Mouse (Mus musculus): Measurements from ENCODE around the gene Lypd6b. TPM values are rescaled to one million over a fixed set of nuclear protein-coding genes. Genes with fewer than 3 reads are reported as not detected.
A peak's percentile ranks its signal among the peaks of the same experiment; 100 is the strongest.

Gene Lypd6b
- polyA plus RNA-seq, 1 experiment from 2014 or later = 0.73 TPM

GRCm38 (mm10) chr2:49942100-49942499 is 154.6 kb downstream of the Lypd6b start:
- ATAC-seq = no peak
- no peaks in the 10 kb centered on the region for H3K9me3 ChIP-seq (ENCODE audit: control insufficient read depth)
- no peak overlapping the region for H3K9ac ChIP-seq (ENCODE audit: low read depth, low read length)
- H3K27me3 ChIP-seq (replicated peaks; ENCODE audit: control insufficient read depth, insufficient read depth, low read length) = no peaks in the 10 kb centered on the region
- H3K36me3 ChIP-seq (ENCODE audit: control insufficient read depth, insufficient read depth) = no peaks in the 10 kb centered on the region
- no peak overlapping the region for H3K4me3 ChIP-seq (ENCODE audit: low read depth, low read length)
- H3K4me2 ChIP-seq (replicated peaks; ENCODE audit: low read depth) = no peak overlapping the region
- 54% methylated on average over 5 of the region's 5 CpGs for WGBS
- TF ChIP-seq CTCF (IDR thresholded peaks at IDR 0.05; ENCODE audit: low read depth) = peak; percentile 20; the same call in 1 of the 2 replicates
- H3K27ac ChIP-seq (ENCODE audit: low read depth, low read length) = no peak overlapping the region
- no peaks in the 10 kb centered on the region for H3K4me1 ChIP-seq (replicated peaks; ENCODE audit: control insufficient read depth, insufficient read depth, low read length)

- WGBS = 80% methylated on average over 4 of the region's 4 CpGs
- Histone ChIP-seq H3K27me3 (replicated peaks; ENCODE audit: control insufficient read depth, insufficient read depth, low read length) (no peaks in the 10 kb centered on the region), H3K4me1 (replicated peaks; ENCODE audit: control insufficient read depth, insufficient read depth, low read length) (no peaks in the 10 kb centered on the region), H3K36me3 (ENCODE audit: control insufficient read depth, insufficient read depth) (no peaks in the 10 kb centered on the region), H3K4me2 (replicated peaks; ENCODE audit: low read depth) (no peak overlapping the region), H3K4me3 (ENCODE audit: low read depth, low read length) (no peak overlapping the region), H3K27ac (ENCODE audit: low read depth, low read length) (no peak overlapping the region), H3K9me3 (ENCODE audit: control insufficient read depth) (no peaks in the 10 kb centered on the region), H3K9ac (ENCODE audit: low read depth, low read length) (no peak overlapping the region)
- no peak for ATAC-seq
- TF ChIP-seq CTCF (IDR thresholded peaks at IDR 0.05; ENCODE audit: low read depth) = no peak
Observed at GRCm38 (mm10) chr2:49951681-49952080, 164.2 kb downstream of the Lypd6b start.

GRCm38 (mm10) chr2:49952632-49953293 is 165.3 kb downstream of the Lypd6b start:
- no peaks in the 10 kb centered on the region for H3K9me3 ChIP-seq (ENCODE audit: control insufficient read depth)
- H3K4me1 ChIP-seq (replicated peaks; ENCODE audit: control insufficient read depth, insufficient read depth, low read length) = no peaks in the 10 kb centered on the region
- WGBS = 45% methylated on average over 6 of the region's 6 CpGs
- ATAC-seq = no peak
- H3K4me3 ChIP-seq (ENCODE audit: low read depth, low read length) = no peak overlapping the region
- no peak overlapping the region for H3K9ac ChIP-seq (ENCODE audit: low read depth, low read length)
- H3K36me3 ChIP-seq (ENCODE audit: control insufficient read depth, insufficient read depth) = no peaks in the 10 kb centered on the region
- H3K27ac ChIP-seq (ENCODE audit: low read depth, low read length) = no peak overlapping the region
- no peak for TF ChIP-seq CTCF (IDR thresholded peaks at IDR 0.05; ENCODE audit: low read depth)
- no peaks in the 10 kb centered on the region for H3K27me3 ChIP-seq (replicated peaks; ENCODE audit: control insufficient read depth, insufficient read depth, low read length)
- no peak overlapping the region for H3K4me2 ChIP-seq (replicated peaks; ENCODE audit: low read depth)

GRCm38 (mm10) chr2:49957449-49957848 is 170.0 kb downstream of the Lypd6b start:
- no peaks in the 10 kb centered on the region for H3K27me3 ChIP-seq (replicated peaks; ENCODE audit: control insufficient read depth, insufficient read depth, low read length)
- no peaks in the 10 kb centered on the region for H3K9me3 ChIP-seq (ENCODE audit: control insufficient read depth)
- no peaks in the 10 kb centered on the region for H3K36me3 ChIP-seq (ENCODE audit: control insufficient read depth, insufficient read depth)
- no peak overlapping the region for H3K27ac ChIP-seq (ENCODE audit: low read depth, low read length)
- ATAC-seq = no peak
- H3K4me3 ChIP-seq (ENCODE audit: low read depth, low read length) = no peak overlapping the region
- no peaks in the 10 kb centered on the region for H3K4me1 ChIP-seq (replicated peaks; ENCODE audit: control insufficient read depth, insufficient read depth, low read length)
- H3K4me2 ChIP-seq (replicated peaks; ENCODE audit: low read depth) = no peak overlapping the region
- no peak overlapping the region for H3K9ac ChIP-seq (ENCODE audit: low read depth, low read length)
- no peak for TF ChIP-seq CTCF (IDR thresholded peaks at IDR 0.05; ENCODE audit: low read depth)
- 79% methylated on average over 2 of the region's 2 CpGs for WGBS

GRCm38 (mm10) chr2:49961991-49962390 is 174.5 kb downstream of the Lypd6b start:
- H3K9ac ChIP-seq (ENCODE audit: low read depth, low read length) = no peak overlapping the region
- no peak overlapping the region for H3K4me2 ChIP-seq (replicated peaks; ENCODE audit: low read depth)
- no peak for ATAC-seq
- H3K27me3 ChIP-seq (replicated peaks; ENCODE audit: control insufficient read depth, insufficient read depth, low read length) = no peaks in the 10 kb centered on the region
- no peaks in the 10 kb centered on the region for H3K9me3 ChIP-seq (ENCODE audit: control insufficient read depth)
- no peaks in the 10 kb centered on the region for H3K4me1 ChIP-seq (replicated peaks; ENCODE audit: control insufficient read depth, insufficient read depth, low read length)
- H3K4me3 ChIP-seq (ENCODE audit: low read depth, low read length) = no peak overlapping the region
- TF ChIP-seq CTCF (IDR thresholded peaks at IDR 0.05; ENCODE audit: low read depth) = no peak
- WGBS = 85% methylated on average over 2 of the region's 2 CpGs
- no peak overlapping the region for H3K27ac ChIP-seq (ENCODE audit: low read depth, low read length)
- no peaks in the 10 kb centered on the region for H3K36me3 ChIP-seq (ENCODE audit: control insufficient read depth, insufficient read depth)

GRCm38 (mm10) chr2:49964899-49965298 is 177.4 kb downstream of the Lypd6b start:
- Histone ChIP-seq H3K4me3 (ENCODE audit: low read depth, low read length) (no peak overlapping the region), H3K4me2 (replicated peaks; ENCODE audit: low read depth) (no peak overlapping the region), H3K27me3 (replicated peaks; ENCODE audit: control insufficient read depth, insufficient read depth, low read length) (no peaks in the 10 kb centered on the region), H3K36me3 (ENCODE audit: control insufficient read depth, insufficient read depth) (no peaks in the 10 kb centered on the region), H3K4me1 (replicated peaks; ENCODE audit: control insufficient read depth, insufficient read depth, low read length) (no peaks in the 10 kb centered on the region), H3K9ac (ENCODE audit: low read depth, low read length) (no peak overlapping the region), H3K27ac (ENCODE audit: low read depth, low read length) (no peak overlapping the region), H3K9me3 (ENCODE audit: control insufficient read depth) (no peaks in the 10 kb centered on the region)
- ATAC-seq = no peak
- 73% methylated on average over 3 of the region's 3 CpGs for whole genome bisulfite sequencing
- TF ChIP-seq CTCF (IDR thresholded peaks at IDR 0.05; ENCODE audit: low read depth) = no peak

All from intestine, postnatal 0 days (tissue).